Mouse (Mus musculus): ENCODE measurements around the gene Tmem184b. TPM values are rescaled to one million over a fixed set of nuclear protein-coding genes. Genes with fewer than 3 reads are reported as not detected.

Gene Tmem184b
- total RNA-seq, 2 experiments from 2014 or later, result 42.0 to 47.5 TPM

GRCm38 (mm10) chr15:79344627-79345026, 58.7 kb downstream of the Tmem184b start:
- DNase-seq, result no peak

- no peak for DNase-seq
Measured at GRCm38 (mm10) chr15:79342641-79343337, 60.6 kb downstream of the Tmem184b start.

GRCm38 (mm10) chr15:79338978-79339377, 64.4 kb downstream of the Tmem184b start:
- no peak for DNase-seq

DNA sequence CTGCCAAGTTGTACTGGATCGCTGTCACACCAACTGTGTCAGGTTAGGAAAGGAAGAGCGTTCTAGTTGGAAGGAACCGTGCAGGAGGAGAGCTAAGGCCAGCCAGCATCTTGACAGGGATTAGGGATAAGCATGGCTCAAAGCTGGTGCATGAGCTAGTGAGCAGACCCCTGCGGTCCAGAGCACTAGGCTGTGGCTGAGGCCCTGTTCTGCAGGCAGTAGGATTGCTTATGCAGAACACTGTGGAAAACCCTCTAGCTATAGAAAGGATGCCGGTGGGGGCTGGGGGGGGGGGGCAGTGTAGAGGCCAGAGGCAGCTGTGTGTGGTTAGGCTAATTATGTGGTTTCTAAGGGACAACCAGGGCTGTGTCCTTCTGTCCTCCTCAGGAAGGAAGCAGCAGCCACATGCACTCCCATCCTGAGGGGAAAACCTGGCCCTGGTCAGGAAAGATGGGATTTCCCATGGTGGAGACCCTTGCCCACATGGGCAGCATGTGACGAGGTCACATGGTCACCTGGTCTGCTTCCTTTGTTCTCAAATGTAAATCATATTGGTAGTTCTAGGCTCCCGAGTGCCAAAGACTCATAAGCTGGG, 68.2 kb downstream of the Tmem184b start:
- no peak for DNase-seq

DNA sequence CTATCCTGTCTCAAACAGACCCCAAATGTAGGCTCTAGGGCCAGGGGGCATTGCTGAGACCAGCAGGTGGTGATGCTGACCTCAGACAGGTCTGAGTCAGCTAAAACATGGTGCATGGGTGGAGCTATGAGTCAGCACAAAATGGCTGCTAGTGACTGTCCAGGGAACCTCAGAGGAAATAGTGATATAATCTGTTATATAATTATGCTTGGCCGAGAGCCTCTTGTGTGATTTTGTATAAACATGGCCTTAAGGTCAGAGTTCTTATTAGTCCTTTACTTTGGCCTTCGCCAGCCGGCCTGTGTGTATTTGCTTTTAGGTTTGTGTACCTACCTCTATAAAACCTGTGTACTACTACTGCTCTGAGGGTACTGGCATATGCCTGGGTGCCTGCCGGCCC, 70.0 kb downstream of the Tmem184b start:
- no peak for DNase-seq

DNA sequence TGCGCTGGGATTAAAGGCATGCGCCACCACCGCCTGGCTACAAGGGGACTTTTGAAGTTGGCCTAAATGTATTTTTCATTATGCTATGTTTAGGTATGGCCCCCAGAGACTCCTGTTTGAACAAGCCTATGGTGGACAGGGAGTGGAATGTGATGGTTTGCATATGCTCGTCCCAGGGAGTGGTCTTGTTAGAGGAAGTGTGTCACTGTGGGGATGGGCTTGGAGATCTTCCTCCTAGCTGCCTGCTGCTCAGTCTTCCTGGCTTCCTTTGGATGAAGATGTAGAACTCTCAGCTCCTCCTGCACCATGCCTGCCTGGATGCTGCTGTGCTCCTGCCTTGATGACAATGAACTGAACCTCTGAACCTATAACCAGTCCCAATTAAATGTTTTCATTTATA, 72.8 kb downstream of the Tmem184b start:
- DNase-seq, result no peak

- DNase-seq, result no peak
Measured at GRCm38 (mm10) chr15:79329979-79330363, 73.4 kb downstream of the Tmem184b start.

- DNase-seq, result no peak
Measured at GRCm38 (mm10) chr15:79329346-79329978, 73.9 kb downstream of the Tmem184b start.

GRCm38 (mm10) chr15:79328939-79329275, 74.5 kb downstream of the Tmem184b start:
- DNase-seq, result no peak

GRCm38 (mm10) chr15:79328058-79328938, 75.1 kb downstream of the Tmem184b start, which contains the start of gene Pla2g6:
TSS of gene Pla2g6 (minus strand) at chr15:79328390.
- peak; percentile 96 for DNase-seq

- no peak for DNase-seq
Measured at GRCm38 (mm10) chr15:79326971-79327961, 76.1 kb downstream of the Tmem184b start.

DNA sequence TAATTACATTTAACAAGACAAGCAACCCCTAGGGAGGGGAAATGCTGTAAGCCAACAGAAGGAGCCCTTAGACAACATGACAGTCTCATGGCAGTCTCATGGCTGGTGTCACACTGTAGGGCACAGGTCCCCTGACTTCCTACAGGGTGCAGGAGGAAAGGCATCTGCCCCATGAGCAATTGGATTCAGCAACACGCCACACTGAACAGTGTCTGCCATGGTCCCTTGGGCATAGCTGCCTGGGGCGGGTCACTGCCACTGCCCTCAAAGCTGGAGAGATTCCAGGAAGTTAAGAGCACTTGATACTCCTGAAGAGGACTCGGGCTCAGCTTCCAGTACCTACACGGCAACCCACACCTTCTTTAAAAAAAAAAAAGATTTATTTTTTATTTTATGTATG, 77.1 kb downstream of the Tmem184b start:
- DNase-seq, result no peak

DNA sequence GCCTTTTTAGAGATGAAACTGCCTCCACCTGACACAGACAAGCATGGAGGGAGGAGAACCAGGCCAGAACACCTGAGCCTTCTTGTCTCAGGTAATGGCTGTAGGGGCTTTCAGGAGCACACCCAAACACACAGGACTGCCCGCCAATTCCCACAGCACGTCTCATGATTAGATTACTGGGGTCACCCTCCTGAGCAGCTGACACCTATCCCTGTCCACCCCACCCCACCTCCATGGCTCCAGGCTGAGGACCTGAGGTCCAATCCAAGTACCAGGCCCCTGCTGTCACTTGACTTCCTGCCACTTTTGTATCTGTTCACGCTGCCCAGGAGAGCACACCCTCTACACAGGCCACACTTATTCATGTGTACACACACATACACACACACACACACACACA, 77.6 kb downstream of the Tmem184b start:
- no peak for DNase-seq

- DNase-seq, result no peak
Measured at GRCm38 (mm10) chr15:79324373-79324772, 79.0 kb downstream of the Tmem184b start.

DNA sequence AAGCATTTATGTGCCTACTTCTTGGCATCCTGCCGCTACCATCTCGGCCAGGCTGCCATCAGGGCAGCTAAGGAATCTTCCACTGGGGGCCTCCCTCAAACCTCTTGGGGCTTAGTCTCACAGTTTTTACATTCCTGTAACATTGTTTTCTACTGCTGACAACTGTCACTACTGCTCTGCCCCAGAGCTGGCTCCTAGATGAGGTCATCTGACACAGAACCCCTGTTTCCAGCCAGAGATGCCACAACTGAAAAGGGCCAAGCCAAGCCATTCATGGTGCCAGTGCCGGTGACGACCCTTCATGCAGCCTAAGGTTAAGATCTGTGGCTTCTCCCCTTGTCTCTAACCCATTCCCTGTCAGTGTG, 79.6 kb downstream of the Tmem184b start:
- no peak for DNase-seq

DNA sequence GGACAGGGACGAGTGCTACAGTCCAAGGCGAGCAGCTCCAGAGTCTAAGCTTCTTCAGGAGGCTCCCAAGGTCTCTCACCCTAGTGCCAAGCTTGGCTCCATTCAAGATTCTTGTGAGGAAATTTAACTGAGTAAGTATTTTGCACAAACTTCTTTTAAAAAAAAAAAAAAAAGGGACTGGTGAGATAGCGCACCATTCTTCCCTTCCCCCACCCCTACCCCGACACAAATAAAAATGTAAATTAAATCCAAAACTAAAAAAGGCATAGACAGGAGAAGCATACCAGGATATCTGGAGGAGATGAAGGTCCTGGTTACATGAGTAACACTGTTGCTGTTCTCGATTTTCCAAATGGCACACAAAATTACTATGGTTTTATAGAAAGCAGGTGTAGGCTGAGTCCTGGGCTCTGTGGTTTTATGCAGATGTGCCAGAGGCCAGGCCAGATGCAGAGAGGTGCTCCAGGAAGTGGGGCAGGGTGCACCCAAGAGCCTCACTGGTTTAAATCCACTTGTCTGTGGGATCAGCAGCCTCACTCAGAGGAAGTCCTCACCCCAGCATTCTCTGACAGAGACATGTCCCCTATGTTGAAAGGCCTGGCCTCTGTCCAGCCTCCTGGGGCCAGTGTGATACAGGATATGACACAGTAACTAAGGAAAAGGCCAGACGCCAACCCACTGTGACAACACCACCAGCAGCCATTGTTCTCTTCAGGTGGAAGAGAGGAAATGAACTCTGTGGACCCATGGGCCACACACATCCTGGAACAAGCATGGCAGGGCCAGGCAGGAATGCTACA, 80.2 kb downstream of the Tmem184b start:
- peak; percentile 57 for DNase-seq

- no peak for DNase-seq
Measured at GRCm38 (mm10) chr15:79322281-79322990, 80.9 kb downstream of the Tmem184b start.

DNA sequence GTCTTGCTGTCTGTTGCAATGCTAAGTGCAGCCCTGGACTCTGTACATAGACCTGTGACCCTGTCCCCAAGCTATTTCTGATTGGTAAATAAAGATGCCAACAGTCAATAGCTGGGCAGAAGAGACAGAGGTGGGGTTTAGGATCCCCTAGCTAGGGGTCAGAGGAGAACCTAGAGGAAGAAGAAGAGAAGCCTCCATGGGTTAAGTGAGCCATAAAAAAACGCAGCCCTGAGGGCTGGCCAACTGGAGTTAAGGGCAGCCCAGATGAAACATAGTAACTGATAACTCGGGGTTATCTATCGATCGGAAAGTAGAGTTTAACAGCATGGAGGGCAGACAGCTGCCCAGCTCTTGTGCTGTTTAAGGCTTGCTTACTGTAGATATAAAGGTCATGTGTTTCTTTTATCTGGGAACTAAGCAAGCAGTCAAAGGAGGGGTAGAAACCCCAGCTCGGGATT, 81.6 kb downstream of the Tmem184b start:
- no peak for DNase-seq

DNA sequence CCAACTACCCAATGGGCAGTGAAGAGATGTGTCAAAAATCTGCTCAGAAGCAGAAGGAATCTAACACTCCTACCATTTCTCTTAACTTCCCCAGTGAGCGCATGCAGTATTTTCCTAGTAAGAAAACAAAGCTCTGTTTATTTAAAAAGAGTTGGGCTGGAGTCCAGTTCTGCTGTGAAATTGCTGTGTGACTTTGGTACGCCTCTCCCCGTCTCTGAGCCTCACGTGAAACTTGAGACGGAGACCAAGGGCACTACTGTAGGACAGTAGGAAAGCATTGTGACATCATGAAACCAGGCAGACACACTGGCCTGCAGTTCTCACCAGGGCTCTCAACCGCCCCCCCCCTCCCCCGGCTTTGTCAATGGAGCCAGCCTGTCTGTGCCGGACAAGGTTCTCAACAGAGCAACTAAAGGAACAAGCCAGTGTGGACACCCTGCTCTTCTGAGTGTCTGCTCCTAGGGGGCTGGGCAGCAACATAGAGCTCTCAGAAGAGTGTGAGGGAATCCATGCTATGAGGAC, 89.5 kb downstream of the Tmem184b start:
- no peak for DNase-seq
